In the genomic region with DNA sequence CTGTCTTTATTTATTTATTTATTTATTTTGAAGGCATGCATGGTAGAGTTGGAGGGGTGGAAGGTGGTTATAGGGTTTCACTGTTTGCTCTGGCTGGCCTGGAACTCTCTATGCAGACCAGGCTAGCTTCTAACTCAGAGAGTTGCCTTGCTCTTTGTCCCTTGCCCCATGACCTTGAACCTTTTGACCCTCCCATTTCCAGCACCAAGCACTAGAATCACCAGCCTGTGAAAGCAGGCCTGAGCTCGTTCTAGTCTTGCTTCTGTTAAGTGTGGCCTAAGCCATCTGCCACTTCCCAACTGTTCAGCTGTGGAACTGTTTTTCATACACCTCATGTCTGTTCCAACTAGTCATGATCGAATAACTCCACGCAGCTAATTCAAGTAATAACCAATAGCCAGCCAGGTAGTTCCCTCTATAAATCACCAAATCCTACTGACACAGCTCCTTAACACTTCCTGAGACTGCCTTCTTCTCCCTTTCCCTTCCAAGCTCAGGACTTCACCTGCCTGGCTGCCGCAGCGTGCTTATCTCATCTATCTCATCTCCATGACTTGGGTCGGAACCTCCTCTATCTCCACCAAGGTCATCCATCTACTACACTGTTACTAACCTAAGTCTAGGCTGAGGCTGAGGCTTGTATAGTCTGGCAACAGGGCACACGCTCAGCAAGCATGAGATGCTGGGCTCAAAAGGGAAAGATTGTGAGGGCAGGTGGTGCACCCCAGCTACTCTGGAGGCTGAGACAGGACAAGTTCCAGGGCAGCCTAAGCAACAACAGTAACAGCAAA, we compare ENCODE assay signal across 9 mouse cellular contexts. TPM values are rescaled to one million over a fixed set of nuclear protein-coding genes. Genes with fewer than 3 reads are reported as not detected.
A peak's percentile ranks its signal among the peaks of the same experiment; 100 is the strongest.
DNase-seq lines count a peak whose midpoint lies in the region; ATAC-seq and TF ChIP-seq lines count a peak whose summit lies in the region.
"Had no signal": no experiment of that assay in that cellular context is flagged by ENCODE, and none has a peak within 500 bp of the region (broad histone marks: within the 10 kb centered on the region; RNA-seq: fewer than 3 reads in every experiment).

No protein-coding gene starts in this region.

- H3K4me1 ChIP-seq in cerebellum, adult 2 months (ENCODE audit: control insufficient read depth, insufficient read depth, low read length) = peaks cover 4% of the 10 kb centered on the region; the same call in 1 of the 2 replicates
- H3K4me1 ChIP-seq in hindbrain, embryonic 16.5 days (ENCODE audit: control insufficient read depth, insufficient read depth, low read depth, low read length) = peaks cover 27% of the 10 kb centered on the region
- H3K4me1 ChIP-seq in liver, embryonic 16.5 days (ENCODE audit: control insufficient read depth, low read depth, low read length) = peaks cover 30% of the 10 kb centered on the region

- H3K27me3 ChIP-seq in cerebellum, adult 2 months (ENCODE audit: control insufficient read depth, insufficient read depth, low read length) = no peaks in the 10 kb centered on the region
- no peaks in the 10 kb centered on the region for H3K27me3 ChIP-seq in hindbrain, embryonic 16.5 days (replicated peaks; ENCODE audit: control insufficient read depth, insufficient read depth, low read length)
- H3K27me3 ChIP-seq in liver, embryonic 16.5 days (ENCODE audit: control insufficient read depth, insufficient read depth, low read depth, low read length) = no peaks in the 10 kb centered on the region

- H3K4me2 ChIP-seq in hindbrain, embryonic 16.5 days (ENCODE audit: low read length) = peak overlapping the region; percentile 94
- H3K4me2 ChIP-seq in liver, embryonic 16.5 days (ENCODE audit: low read depth, low read length) = peak overlapping the region; percentile 93

- WGBS in cerebellum, adult 2 months = 68% methylated on average over 7 of the region's 7 CpGs
- 88% methylated on average over 7 of the region's 7 CpGs for WGBS in hindbrain, embryonic 16.5 days
- WGBS in liver, embryonic 16.5 days (ENCODE audit: insufficient replicate concordance) = 31% methylated on average over 7 of the region's 7 CpGs

- no peak overlapping the region for H3K9ac ChIP-seq in hindbrain, embryonic 16.5 days (ENCODE audit: low read depth, low read length)
- peak overlapping the region; percentile 92 for H3K9ac ChIP-seq in liver, embryonic 16.5 days (ENCODE audit: low read depth, low read length)

- no peak for TF ChIP-seq CTCF in cerebellum, adult 2 months (IDR thresholded peaks at IDR 0.05; ENCODE audit: borderline replicate concordance, insufficient read depth, low read depth, low read length)

- H3K9me3 ChIP-seq in hindbrain, embryonic 16.5 days (ENCODE audit: control insufficient read depth, low read length) = no peaks in the 10 kb centered on the region
- H3K9me3 ChIP-seq in liver, embryonic 16.5 days (replicated peaks; ENCODE audit: control insufficient read depth, low read length) = no peaks in the 10 kb centered on the region

- no peak for TF ChIP-seq POLR2A in cerebellum, adult 2 months (IDR thresholded peaks at IDR 0.05; ENCODE audit: borderline replicate concordance, insufficient read depth, low read length)

- no peak overlapping the region for H3K27ac ChIP-seq in cerebellum, adult 2 months (ENCODE audit: insufficient read depth, low read length)
- H3K27ac ChIP-seq in hindbrain, embryonic 16.5 days (ENCODE audit: low read depth, low read length) = no peak overlapping the region
- peak overlapping the region; percentile 89 for H3K27ac ChIP-seq in liver, embryonic 16.5 days (ENCODE audit: low read length)

- no peak for ATAC-seq in hindbrain, embryonic 16.5 days
- no peak for ATAC-seq in liver, embryonic 16.5 days (ENCODE audit: low read depth)
- ATAC-seq in inflammation-experienced regulatory T-cells, adult 6 months = no peak

- H3K36me3 ChIP-seq in hindbrain, embryonic 16.5 days (ENCODE audit: control insufficient read depth, insufficient read depth, low read length) = peaks cover 21% of the 10 kb centered on the region
- H3K36me3 ChIP-seq in liver, embryonic 16.5 days (ENCODE audit: control insufficient read depth, insufficient read depth) = peaks cover 33% of the 10 kb centered on the region

- peak overlapping the region; percentile 95 for H3K4me3 ChIP-seq in cerebellum, adult 2 months (replicated peaks; ENCODE audit: insufficient read depth, low read depth, low read length)
- peak overlapping the region; percentile 81 for H3K4me3 ChIP-seq in hindbrain, embryonic 16.5 days (ENCODE audit: low read length)
- H3K4me3 ChIP-seq in liver, embryonic 16.5 days (ENCODE audit: low read depth, low read length) = peak overlapping the region; percentile 90

- no peak for DNase-seq in cerebellum, adult 2 months
- DNase-seq in cerebellum, postnatal 36 days = no peak
- peak; percentile 68 for DNase-seq in ZHBTc4 (ENCODE audit: low read depth, low spot score)
- DNase-seq in c-Kit-positive CD71-positive TER-119-positive erythroid progenitor cells, embryonic 14.5 days (ENCODE audit: low spot score) = no peak
- DNase-seq in spleen, postnatal 36 days (ENCODE audit: low spot score in 2 of 2) = no peak

RNA-seq across cellular contexts. Expression of a gene that starts 1.4 kb away (rescaled TPM):
- 193 and 205 TPM in 2 replicates for polyA plus RNA-seq in cerebellum, adult 2 months (2012; rRNA removed)
- polyA plus RNA-seq in hindbrain, embryonic 16.5 days (2015; fragmentation: Nextera tagmentation; extraction: Ambion mirVana) = 283 and 319 TPM in 2 replicates
- polyA plus RNA-seq in liver, embryonic 16.5 days (2015; fragmentation: Nextera tagmentation; extraction: Ambion mirVana) = 308 and 319 TPM in 2 replicates
- polyA plus RNA-seq in inflammation-experienced regulatory T-cells, adult 6 months (2017; shearing (Covaris generic)) = 100 to 1,000 TPM; 142 to 204 (median 178) TPM

RNA-seq across cellular contexts. Expression of a gene that starts 1.5 kb away (rescaled TPM):
- 481 and 504 TPM in 2 replicates for polyA plus RNA-seq in cerebellum, adult 2 months (2012; rRNA removed)
- polyA plus RNA-seq in hindbrain, embryonic 16.5 days (2015; fragmentation: Nextera tagmentation; extraction: Ambion mirVana) = 311 and 364 TPM in 2 replicates
- 141 and 164 TPM in 2 replicates for polyA plus RNA-seq in liver, embryonic 16.5 days (2015; fragmentation: Nextera tagmentation; extraction: Ambion mirVana)
- polyA plus RNA-seq in inflammation-experienced regulatory T-cells, adult 6 months (2017; shearing (Covaris generic)) = 100 to 1,000 TPM in 2 of 3 experiments, 10 to 100 TPM in 1; 91.5 to 123 (median 102) TPM

RNA-seq across cellular contexts. Expression of a gene that starts 14.9 kb away (rescaled TPM):
- polyA plus RNA-seq in cerebellum, adult 2 months (2012; rRNA removed) = 1.8 and 2.3 TPM in 2 replicates
- polyA plus RNA-seq in hindbrain, embryonic 16.5 days (2015; fragmentation: Nextera tagmentation; extraction: Ambion mirVana) = 5.2 and 7.1 TPM in 2 replicates
- 0.55 and 0.90 TPM in 2 replicates for polyA plus RNA-seq in liver, embryonic 16.5 days (2015; fragmentation: Nextera tagmentation; extraction: Ambion mirVana)
- polyA plus RNA-seq in inflammation-experienced regulatory T-cells, adult 6 months (2017; shearing (Covaris generic)) = under 1 TPM; 0.31 to 0.67 (median 0.58) TPM

RNA-seq across cellular contexts. Expression of a gene that starts 15.0 kb away (rescaled TPM):
- polyA plus RNA-seq in cerebellum, adult 2 months (2012; rRNA removed) = 11.4 and 12.3 TPM in 2 replicates
- polyA plus RNA-seq in hindbrain, embryonic 16.5 days (2015; fragmentation: Nextera tagmentation; extraction: Ambion mirVana) = 15.3 and 16.4 TPM in 2 replicates
- polyA plus RNA-seq in liver, embryonic 16.5 days (2015; fragmentation: Nextera tagmentation; extraction: Ambion mirVana) = 5.8 and 5.9 TPM in 2 replicates
- 10 to 100 TPM; 17.6 to 22.9 (median 21.0) TPM for polyA plus RNA-seq in inflammation-experienced regulatory T-cells, adult 6 months (2017; shearing (Covaris generic))

RNA-seq across cellular contexts. Expression of a gene that starts 41.1 kb away (rescaled TPM):
- not detected in 2 replicates for polyA plus RNA-seq in cerebellum, adult 2 months (2012; rRNA removed)
- 0.34 and 0.36 TPM in 2 replicates for polyA plus RNA-seq in hindbrain, embryonic 16.5 days (2015; fragmentation: Nextera tagmentation; extraction: Ambion mirVana)
- polyA plus RNA-seq in liver, embryonic 16.5 days (2015; fragmentation: Nextera tagmentation; extraction: Ambion mirVana) = not detected in 2 replicates
- not detected for polyA plus RNA-seq in inflammation-experienced regulatory T-cells, adult 6 months (2017; shearing (Covaris generic))
- polyA plus RNA-seq: spleen, adult 2 months had no signal
